Mouse (Mus musculus) heart, postnatal 4 days (tissue): Measurements from ENCODE around the gene Abcb10. TPM values are rescaled to one million over a fixed set of nuclear protein-coding genes. Genes with fewer than 3 reads are reported as not detected.

ENCODE experiments used
- microRNA-seq, 2 experiments: library from miRNA; unstranded; fragments of <30 nt; microRNA quantifications; one replicate each; pipeline ENCODE4 v1.2.0; 2021 to 2022
- total RNA-seq, 2 experiments: library from RNA; stranded (reverse); gene quantifications; 2 replicates each; pipeline ENCODE4 v1.2.3; 2021

Gene Abcb10
- total RNA-seq, 2 experiments from 2014 or later = 36.9 to 37.8 TPM

Small RNA genes lying within 50 kb of the gene (microRNA-seq; reads per million reads assigned to microRNA genes)
- gene Mir1967 = 0 reads per million in 2 experiments

Other genes with a start within 250 kb of the Abcb10 start
- gene Rab4a, start 177.1 kb downstream of the Abcb10 start, total RNA-seq = 10 to 100 TPM in 1 of 2 experiments, 1 to 10 TPM in 1; 9.4 to 12.0 TPM
- 1 to 10 TPM; 4.6 to 5.4 TPM for gene Ccsap, start 122.9 kb downstream of the Abcb10 start, total RNA-seq
- 100 to 1,000 TPM; 369 to 594 TPM for gene Acta1, start 88.4 kb downstream of the Abcb10 start, total RNA-seq
- gene Nup133, start 33.9 kb downstream of the Abcb10 start, total RNA-seq = 10 to 100 TPM; 20.1 to 21.5 TPM
- gene Taf5l, start 38.3 kb upstream of the Abcb10 start, total RNA-seq = 10 to 100 TPM; 27.5 to 29.9 TPM
- gene Urb2, start 38.4 kb upstream of the Abcb10 start, total RNA-seq = 10 to 100 TPM; 10.8 to 11.1 TPM
- gene Galnt2, start 248.3 kb upstream of the Abcb10 start, total RNA-seq = 10 to 100 TPM; 47.2 to 52.9 TPM